Mouse (Mus musculus) erythroblast, embryonic 14.5 days (primary cell): ENCODE data around the gene Zfp512b.

ENCODE experiments used
- GATA1 ChIP-seq: IDR thresholded peaks from 2 replicates; pipeline ENCODE4 v1.6.1; 2012; ENCODE audit warnings: low read length, inconsistent platforms, mixed read lengths
- TAL1 ChIP-seq: IDR thresholded peaks from 3 replicates; pipeline ENCODE4 v1.6.1; 2012; ENCODE audit warnings: low read length, inconsistent platforms, mixed read lengths

- TF ChIP-seq GATA1 (no peak), TAL1 (no peak)
These were observed 17.6 kb downstream of the Zfp512b start for GRCm38 (mm10) chr2:181574921-181575545.
